In the genomic region with DNA sequence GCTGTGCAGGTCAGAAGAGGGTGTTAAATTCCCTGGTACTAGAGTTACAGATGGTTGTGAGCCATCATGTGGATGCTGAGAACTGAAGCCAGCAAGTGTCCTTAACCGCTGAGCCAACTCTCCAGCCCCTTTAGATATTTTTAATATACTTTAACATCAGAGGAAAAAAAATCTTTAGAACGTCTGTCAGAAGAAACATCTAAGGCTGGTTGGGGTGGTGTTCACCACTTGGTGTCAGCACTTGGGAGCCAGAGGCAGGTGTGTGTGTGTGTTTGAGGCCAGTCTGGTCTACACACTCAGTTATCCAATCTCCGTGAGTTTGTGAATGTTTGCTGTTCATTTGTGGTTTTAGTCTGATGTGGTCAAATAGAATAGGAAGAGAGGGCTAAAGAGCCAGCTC, we compare ENCODE assay signal across 34 mouse cellular contexts. TPM values are rescaled to one million over a fixed set of nuclear protein-coding genes. Genes with fewer than 3 reads are reported as not detected.
"Had no signal": no experiment of that assay in that cellular context is flagged by ENCODE, and none has a peak within 500 bp of the region (broad histone marks: within the 10 kb centered on the region; RNA-seq: fewer than 3 reads in every experiment).

No protein-coding gene starts in this region.

- ATAC-seq: hindbrain, embryonic 16.5 days; inflammation-experienced regulatory T-cells, adult 6 months; intestine, postnatal 0 days had no signal

- H3K4me1 ChIP-seq: heart, embryonic 15.5 days; hindbrain, embryonic 12.5 days; intestine, embryonic 15.5 days; limb, embryonic 12.5 days had no signal

- H3K4me2 ChIP-seq: heart, embryonic 11.5 days; heart, embryonic 13.5 days; heart, embryonic 15.5 days; hindbrain, embryonic 12.5 days; hindbrain, embryonic 14.5 days; intestine, embryonic 15.5 days; limb, embryonic 12.5 days had no signal

- H3K4me3 ChIP-seq: heart, adult 2 months; heart, embryonic 13.5 days; heart, embryonic 15.5 days; hindbrain, embryonic 10.5 days; hindbrain, embryonic 12.5 days; intestine, embryonic 15.5 days; layer of hippocampus, adult 2 months; left cerebral cortex, adult 2 months; limb, embryonic 10.5 days; limb, embryonic 12.5 days; liver, embryonic 13.5 days had no signal

- H3K9ac ChIP-seq: heart, embryonic 13.5 days; heart, embryonic 15.5 days; hindbrain, embryonic 12.5 days; hindbrain, embryonic 14.5 days; intestine, embryonic 15.5 days; limb, embryonic 12.5 days; liver, embryonic 13.5 days had no signal

- DNase-seq: gastrocnemius, postnatal 25 days; heart, postnatal 14 days; kidney, adult 18-20 months; kidney, postnatal 10 days; kidney, postnatal 25 days; kidney, postnatal 4 days; liver, embryonic 13.5 days had no signal

- H3K36me3 ChIP-seq: heart, embryonic 13.5 days; heart, embryonic 15.5 days; hindbrain, embryonic 10.5 days; hindbrain, embryonic 12.5 days; intestine, embryonic 15.5 days; limb, embryonic 10.5 days; limb, embryonic 12.5 days; liver, embryonic 13.5 days had no signal

- H3K27ac ChIP-seq: heart, adult 2 months; heart, embryonic 13.5 days; heart, embryonic 15.5 days; hindbrain, embryonic 10.5 days; hindbrain, embryonic 12.5 days; hindbrain, embryonic 14.5 days; intestine, embryonic 15.5 days; layer of hippocampus, adult 2 months; left cerebral cortex, adult 2 months; limb, embryonic 10.5 days; limb, embryonic 12.5 days had no signal

- H3K27me3 ChIP-seq: heart, embryonic 13.5 days; heart, embryonic 15.5 days; hindbrain, embryonic 12.5 days; intestine, embryonic 15.5 days; limb, embryonic 12.5 days; liver, embryonic 13.5 days had no signal

- H3K9me3 ChIP-seq: heart, embryonic 13.5 days; heart, embryonic 15.5 days; hindbrain, embryonic 10.5 days; hindbrain, embryonic 12.5 days; intestine, embryonic 15.5 days; limb, embryonic 10.5 days; limb, embryonic 12.5 days; liver, embryonic 13.5 days had no signal

RNA-seq across cellular contexts. Expression of a gene that starts 0.6 kb away (rescaled TPM):
- polyA plus RNA-seq: inflammation-experienced regulatory T-cells, adult 6 months had no signal

RNA-seq across cellular contexts. Expression of a gene that starts 48.7 kb away (rescaled TPM):
- total RNA-seq: gastrocnemius, adult 18-20 months; gastrocnemius, adult 8-10 months; gastrocnemius, postnatal 25 days; gastrocnemius, postnatal 4 days; layer of hippocampus, adult 2 months; layer of hippocampus, postnatal 10 days; layer of hippocampus, postnatal 25 days; left cerebral cortex, adult 2 months; left cerebral cortex, postnatal 14 days; left cerebral cortex, postnatal 36 days had no signal
- polyA plus RNA-seq: heart, embryonic 11.5 days; hindbrain, embryonic 10.5 days; hindbrain, embryonic 12.5 days; hindbrain, embryonic 14.5 days; limb, embryonic 10.5 days; limb, embryonic 12.5 days had no signal

RNA-seq across cellular contexts. Expression of a gene that starts 57.0 kb away (rescaled TPM):
- total RNA-seq: gastrocnemius, adult 18-20 months; gastrocnemius, adult 8-10 months; gastrocnemius, postnatal 25 days; gastrocnemius, postnatal 4 days; granulocyte monocyte progenitor cell, adult 5-6 weeks; heart, adult 2 months; heart, postnatal 14 days; heart, postnatal 36 days; layer of hippocampus, adult 2 months; layer of hippocampus, postnatal 10 days; layer of hippocampus, postnatal 25 days; left cerebral cortex, adult 2 months; left cerebral cortex, postnatal 14 days; left cerebral cortex, postnatal 36 days; liver, adult 2 months had no signal
- polyA plus RNA-seq: heart, adult 2 months; heart, embryonic 11.5 days; heart, embryonic 13.5 days; heart, embryonic 15.5 days; heart, postnatal 0 days; hindbrain, embryonic 12.5 days; hindbrain, embryonic 14.5 days; hindbrain, embryonic 16.5 days; intestine, embryonic 15.5 days; intestine, postnatal 0 days; limb, embryonic 10.5 days; limb, embryonic 12.5 days; limb, embryonic 14.5 days; liver, adult 2 months; liver, embryonic 13.5 days had no signal
